Mouse (Mus musculus): ENCODE data around the gene Gm136. TPM values are rescaled to one million over a fixed set of nuclear protein-coding genes. Genes with fewer than 3 reads are reported as not detected.

The Gm136 gene
- not detected for polyA plus RNA-seq (2017; shearing (Covaris generic))

GRCm38 (mm10) chr4:34756163-34756562, at the start of gene Gm136:
Gene Gm136, minus strand, starts transcription at chr4:34756263.

GRCm38 (mm10) chr4:34777677-34778527, 21.8 kb upstream of the Gm136 start, which contains the start of gene Smim8:
Gene Smim8, minus strand, starts transcription at chr4:34778423.

GRCm38 (mm10) chr4:34729851-34730341, 26.2 kb downstream of the Gm136 start, which contains the start of gene Cfap206:
Gene Cfap206, minus strand, starts transcription at chr4:34730206.

Other genes with a start within 250 kb of the Gm136 start
- 70.9 TPM for gene Akirin2, start 205.3 kb downstream of the Gm136 start, polyA plus RNA-seq (2017; shearing (Covaris generic))
- gene Orc3, start 141.3 kb downstream of the Gm136 start, polyA plus RNA-seq (2017; shearing (Covaris generic)), result 96.9 TPM
- gene Rars2, start 141.3 kb downstream of the Gm136 start, polyA plus RNA-seq (2017; shearing (Covaris generic)), result 18.4 TPM
- 7.4 TPM for gene Slc35a1, start 68.8 kb downstream of the Gm136 start, polyA plus RNA-seq (2017; shearing (Covaris generic))
- not detected for gene Cfap206, start 26.1 kb downstream of the Gm136 start, polyA plus RNA-seq (2017; shearing (Covaris generic))
- 18.8 TPM for gene Smim8, start 22.2 kb upstream of the Gm136 start, polyA plus RNA-seq (2017; shearing (Covaris generic))
- gene Zfp292, start 126.7 kb upstream of the Gm136 start, polyA plus RNA-seq (2017; shearing (Covaris generic)), result 39.7 TPM
- gene Cga, start 137.5 kb upstream of the Gm136 start, polyA plus RNA-seq (2017; shearing (Covaris generic)), result not detected

All from effector memory CD4-positive, alpha-beta T cell, adult 7 months (primary cell).